Mouse (Mus musculus) layer of hippocampus, adult 8-10 months (tissue): ENCODE measurements at regions not wholly inside any gene's neighbourhood (a gene's known extent, or its start where the extent isn't known, plus 50 kb on each side); places are given as distances from the start of the nearest gene placed in this dataset.

ENCODE experiments used
- DNase-seq, 2 experiments: peaks; one replicate each; pipeline ENCODE4 v3.0.0; 2022; ENCODE audit warnings: low spot score in 2 of 2

DNA sequence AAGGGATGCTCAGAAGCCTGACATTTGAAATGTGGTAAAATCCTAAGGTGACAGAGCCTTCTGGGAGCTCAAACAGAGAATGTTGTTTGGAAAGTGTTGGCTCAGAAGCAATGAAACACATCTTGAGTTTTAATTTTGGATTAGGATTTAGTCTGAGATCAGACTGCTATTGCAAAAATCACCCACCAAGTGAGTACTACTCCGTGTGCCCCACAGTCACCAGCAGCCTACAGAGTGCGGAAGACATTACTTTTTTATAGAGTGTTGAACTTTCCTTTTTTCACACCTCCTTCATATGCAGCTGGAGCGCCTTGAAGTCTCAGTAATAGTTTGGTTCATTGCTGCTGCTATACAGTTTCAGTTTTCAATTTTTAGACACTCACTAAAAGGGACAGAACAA lies 805.1 kb upstream of the Pcdh17 start:
- DNase-seq: peak; percentile 3 to 12

DNA sequence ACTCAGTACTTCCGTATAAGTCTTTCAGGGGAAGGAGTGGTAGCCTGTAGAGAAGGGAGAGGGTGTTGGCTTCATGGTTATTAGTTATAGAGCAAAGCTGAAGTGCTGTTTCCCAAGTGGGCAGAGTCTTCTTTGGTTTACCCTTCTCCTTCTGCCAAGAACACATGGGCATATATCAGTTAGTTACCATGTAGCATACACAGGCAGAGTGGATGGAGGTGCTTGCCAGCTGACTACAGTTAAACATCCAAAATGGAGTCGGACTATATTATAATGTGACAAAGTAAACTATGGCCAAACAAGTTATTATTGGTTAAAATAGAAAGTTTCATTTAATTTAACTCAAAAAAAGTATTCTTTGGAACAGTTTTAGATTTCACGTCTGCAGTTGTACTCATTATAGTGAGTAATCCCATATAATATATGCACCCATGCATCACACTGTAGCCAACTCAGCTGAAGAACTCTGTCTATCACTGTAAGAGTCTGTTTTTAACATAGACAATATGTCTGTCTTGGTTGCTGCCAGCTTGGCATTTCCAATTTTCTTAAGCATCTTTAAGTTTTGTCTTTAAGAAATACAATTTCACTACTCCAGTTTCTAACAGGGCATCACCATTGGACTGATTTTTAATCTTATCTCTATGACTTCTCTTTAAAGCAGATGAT lies 803.4 kb upstream of the Pcdh17 start:
- no peak for DNase-seq

- no peak for DNase-seq
These were observed 794.7 kb upstream of the Pcdh17 start for GRCm38 (mm10) chr14:83648643-83649042.

DNA sequence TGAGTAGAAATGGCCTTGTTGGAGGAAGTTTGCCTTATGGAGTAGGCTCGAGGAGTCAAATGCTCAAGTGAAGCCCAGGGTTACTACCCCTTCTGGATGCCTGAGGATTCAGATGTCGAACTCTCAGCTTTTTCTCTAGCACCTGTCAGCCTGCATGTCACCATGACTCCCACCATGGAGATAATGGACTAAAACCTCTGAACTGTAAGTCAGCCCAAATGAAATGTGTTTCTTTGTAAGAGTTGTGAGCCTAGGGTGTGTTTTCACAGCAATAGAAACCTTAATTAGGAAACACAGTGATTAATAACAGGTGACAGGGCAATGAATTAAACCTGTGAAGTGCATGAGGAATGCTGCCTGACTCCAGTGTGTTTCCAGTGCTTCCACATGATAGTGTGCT lies 779.3 kb upstream of the Pcdh17 start:
- DNase-seq: no peak
